Mouse (Mus musculus) lung, postnatal 0 days (tissue): ENCODE measurements at regions not wholly inside any gene's neighbourhood (a gene's known extent, or its start where the extent isn't known, plus 50 kb on each side); places are given as distances from the start of the nearest gene placed in this dataset.

Source experiments
- CTCF ChIP-seq: IDR thresholded peaks from 2 replicates; pipeline ENCODE4 v1.5.1; 2016; ENCODE audit warnings: antibody characterized with exemption, mild to moderate bottlenecking
- EP300 ChIP-seq: IDR thresholded peaks from 2 replicates; pipeline ENCODE4 v1.6.1; 2016; ENCODE audit warnings: antibody characterized with exemption, mild to moderate bottlenecking, control low read depth

DNA sequence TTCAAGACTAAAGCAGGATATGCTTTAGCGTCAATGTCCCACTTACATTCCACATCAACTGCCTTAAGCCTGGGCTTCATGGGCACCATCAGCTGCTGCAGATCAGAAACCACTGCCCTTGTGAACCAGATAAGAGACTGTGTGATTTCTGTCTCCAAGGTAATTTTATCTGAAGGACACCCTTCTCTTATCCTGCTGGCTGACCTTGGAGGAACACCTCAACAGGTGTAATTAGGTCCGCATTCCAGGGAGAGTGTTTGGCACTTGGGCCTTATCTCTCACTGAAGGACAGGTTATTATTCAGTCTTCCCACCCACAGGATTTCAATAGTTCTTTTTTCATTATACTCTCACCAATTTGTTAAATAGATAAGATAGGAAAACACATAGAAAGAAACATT is 583.1 kb upstream of the Kdm8 start:
- TF ChIP-seq CTCF (no peak), EP300 (no peak)
